Mouse (Mus musculus) frontal cortex, adult 2 months (tissue): ENCODE measurements around the gene Plekho2. TPM values are rescaled to one million over a fixed set of nuclear protein-coding genes. Genes with fewer than 3 reads are reported as not detected.

Experiments used
- DNase-seq, 2 experiments: peaks; one replicate each; pipeline ENCODE4 v3.0.0; 2022; ENCODE audit warnings: low spot score in 1 of 2; ENCODE audit errors: extremely low spot score in 1 of 2
- polyA plus RNA-seq: library from polyadenylated mRNA; depleted of rRNA; stranded (reverse); fragments of >200 nt; gene quantifications from 2 replicates; pipeline ENCODE4 v1.2.3, GENCODE M21; 2012; rRNA removed

Plekho2 gene
- 17.0 and 17.9 TPM in 2 replicates for polyA plus RNA-seq

GRCm38 (mm10) chr9:65579781-65580371 is at the start of gene Plekho2:
Gene Plekho2 (minus strand): TSS chr9:65580040.
- peak; percentile 63 to 79 for DNase-seq

GRCm38 (mm10) chr9:65629025-65629766 is 49.4 kb upstream of the Plekho2 start, which contains the start of gene Rbpms2:
Gene Rbpms2 (plus strand): TSS chr9:65629648.
- no peak for DNase-seq

DNA sequence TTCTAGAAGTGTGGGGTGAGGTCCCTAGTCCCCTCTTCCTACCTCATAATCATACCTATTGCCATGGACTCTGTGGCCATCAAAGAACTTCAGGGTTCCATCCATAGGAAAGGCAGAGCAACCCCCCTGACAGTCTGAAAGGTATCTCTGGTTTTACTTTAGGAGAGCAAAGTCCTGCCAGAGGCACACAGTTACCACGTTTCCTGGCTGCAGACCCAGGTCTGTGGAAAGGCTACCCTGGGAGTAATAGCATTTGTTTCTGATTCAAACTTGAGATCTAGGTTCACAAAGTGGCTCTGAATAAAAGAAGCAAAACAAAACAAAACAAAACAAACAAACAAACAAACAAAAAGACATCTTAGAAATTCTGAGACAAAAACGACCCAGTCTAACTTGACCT is 44.4 kb upstream of the Plekho2 start:
- no peak for DNase-seq

DNA sequence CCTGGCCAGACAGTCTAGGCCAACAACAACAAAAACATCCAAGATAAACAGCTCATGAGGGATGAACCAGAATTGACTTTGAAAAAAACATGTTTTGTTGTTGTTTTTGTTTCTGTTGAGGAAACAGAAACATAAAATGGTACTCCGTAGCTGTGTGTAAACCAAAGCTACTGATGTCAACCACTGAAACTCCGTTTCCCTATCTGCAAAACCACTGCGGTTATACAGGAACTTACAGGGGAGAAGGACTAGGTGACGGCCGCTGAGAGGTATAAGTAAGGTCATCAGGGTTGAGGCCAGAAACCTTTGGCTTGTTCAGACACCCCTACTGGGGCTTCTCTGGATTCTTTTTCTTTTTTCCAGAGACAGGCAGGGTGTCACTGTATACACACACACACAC is 43.0 kb upstream of the Plekho2 start:
- no peak for DNase-seq

DNA sequence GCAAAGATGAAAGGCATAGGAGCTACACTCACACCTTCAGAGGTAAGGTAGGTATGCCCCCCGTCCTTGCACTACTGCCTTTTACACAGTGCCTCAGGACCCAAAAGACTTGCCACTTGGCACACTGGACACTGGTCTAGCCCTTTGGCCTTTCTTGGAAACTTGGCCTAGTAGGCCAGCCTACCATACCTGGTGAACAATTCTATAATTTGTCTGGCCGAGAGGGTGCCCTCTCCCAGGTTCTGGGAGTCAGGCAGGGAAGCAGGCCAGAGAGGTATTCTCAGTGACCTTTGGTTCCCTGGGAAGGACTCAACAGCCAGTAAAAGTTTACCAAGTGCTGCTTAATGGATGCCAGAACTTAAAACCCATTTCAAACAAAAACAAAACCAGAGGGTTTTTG is 41.8 kb upstream of the Plekho2 start:
- DNase-seq, result no peak

DNA sequence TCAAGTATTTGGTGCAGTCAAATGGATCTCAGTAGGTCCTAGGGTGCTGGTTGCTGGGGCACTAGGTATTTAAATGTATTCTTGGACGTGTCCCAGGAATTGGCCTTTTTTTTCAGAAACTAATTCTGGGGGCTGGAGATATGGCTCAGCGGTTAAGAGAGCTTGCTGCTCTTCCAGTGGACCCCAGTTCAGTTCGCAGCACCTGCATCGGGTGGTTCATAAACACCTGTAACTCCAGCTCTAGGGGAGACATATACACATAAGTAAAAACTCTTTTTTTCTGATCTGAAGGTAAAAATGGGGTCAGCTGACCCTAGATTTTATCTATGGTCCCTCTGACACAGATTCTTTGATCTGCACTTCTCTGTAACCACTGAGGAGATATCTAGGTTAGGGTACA is 41.4 kb upstream of the Plekho2 start:
- DNase-seq, result no peak

DNA sequence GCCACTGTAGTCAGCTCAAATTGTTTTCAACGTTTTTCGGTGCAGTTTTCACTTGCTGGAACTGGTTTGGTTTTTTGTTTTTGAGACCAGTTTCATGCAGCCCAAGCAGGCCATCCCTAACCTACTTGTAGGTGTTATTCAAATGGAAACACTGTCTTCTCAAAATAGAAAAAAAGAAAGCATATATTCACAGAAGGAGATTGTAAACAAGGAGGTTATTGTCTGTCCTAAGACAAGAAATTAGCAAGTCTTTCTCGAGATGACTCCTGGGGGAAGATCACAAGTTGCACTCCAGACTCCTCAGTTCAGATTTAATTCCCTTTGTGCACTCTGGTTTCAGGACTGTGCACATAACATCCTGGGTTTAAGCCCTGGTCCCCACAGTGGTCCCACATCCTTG is 39.5 kb upstream of the Plekho2 start:
- DNase-seq, result no peak

GRCm38 (mm10) chr9:65613098-65613497 is 33.3 kb upstream of the Plekho2 start:
- no peak for DNase-seq

GRCm38 (mm10) chr9:65611969-65612486 is 32.2 kb upstream of the Plekho2 start:
- no peak for DNase-seq

GRCm38 (mm10) chr9:65607120-65607519 is 27.3 kb upstream of the Plekho2 start:
- DNase-seq, result no peak

DNA sequence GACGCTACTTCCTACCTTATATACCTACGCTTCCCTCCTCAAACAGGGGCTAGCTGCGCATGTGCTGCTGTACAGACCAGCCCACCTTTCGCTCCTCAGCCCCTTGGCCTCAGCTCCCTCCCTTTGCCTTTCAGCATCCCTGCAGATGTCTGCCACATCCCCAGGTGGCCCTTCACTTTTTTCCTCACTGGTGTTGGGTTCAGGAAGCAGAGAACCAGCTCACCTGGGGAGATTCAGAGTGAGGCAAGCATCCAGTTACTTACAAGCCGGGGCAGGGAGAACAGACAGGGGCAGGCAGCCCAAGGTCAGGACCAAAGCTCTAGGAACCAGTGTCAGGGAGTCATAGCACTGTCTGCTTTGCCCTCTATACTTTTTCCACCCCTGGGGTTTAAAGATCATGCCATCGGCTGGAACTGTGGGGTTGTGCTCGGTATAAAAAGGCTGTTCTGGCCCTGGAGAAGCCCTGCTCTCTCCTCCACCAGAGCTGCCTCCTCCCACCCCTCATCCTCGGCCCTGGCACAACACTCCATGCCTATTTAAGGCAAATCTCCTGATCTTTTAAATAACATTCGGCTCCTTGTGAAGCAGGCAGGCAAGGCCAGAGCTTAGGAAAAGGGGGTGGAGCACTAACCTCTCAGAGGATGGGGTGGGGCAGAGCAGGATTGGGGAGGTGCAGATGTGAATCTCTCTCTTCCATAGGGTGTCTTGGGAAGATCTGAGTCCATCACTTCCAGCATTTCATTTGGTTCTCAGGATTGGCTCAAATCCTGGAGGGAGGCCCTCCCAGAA is 26.7 kb upstream of the Plekho2 start:
- DNase-seq, result no peak

DNA sequence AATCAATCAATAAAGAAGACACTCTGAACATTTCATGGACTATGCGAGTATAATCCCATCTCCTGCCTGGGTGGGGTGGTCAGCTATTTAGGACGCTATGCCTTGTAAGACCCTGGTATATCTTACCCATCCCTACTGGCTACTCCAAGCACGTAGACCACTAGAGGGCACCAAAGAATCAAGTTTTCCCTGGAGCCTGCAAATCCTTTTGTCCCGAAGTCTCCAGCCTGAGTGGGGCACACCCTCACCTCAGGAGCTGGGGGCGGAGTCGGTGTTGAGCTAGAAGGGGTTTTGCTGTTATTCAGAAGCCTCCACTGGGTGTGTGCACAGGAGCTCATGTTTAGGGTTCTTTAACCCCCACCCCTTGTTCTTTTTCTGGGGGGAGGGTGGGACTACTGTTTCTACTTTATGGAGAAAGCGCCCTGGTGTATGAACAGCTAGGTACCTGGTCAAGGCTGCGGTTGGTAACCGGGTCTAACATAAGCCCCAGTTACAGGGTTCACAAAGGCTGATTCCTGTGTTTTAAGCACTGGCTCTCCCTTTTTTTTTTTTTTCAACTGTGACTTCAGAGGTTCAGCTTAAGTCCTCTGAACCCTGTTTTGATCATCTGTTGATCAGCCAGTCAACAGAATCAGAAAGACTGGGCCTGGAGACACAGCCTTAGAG is 25.8 kb upstream of the Plekho2 start:
- peak; percentile 20 to 81 for DNase-seq

GRCm38 (mm10) chr9:65603401-65604102 is 23.7 kb upstream of the Plekho2 start:
- peak in 1 of 2 experiments; percentile 27 for DNase-seq

DNA sequence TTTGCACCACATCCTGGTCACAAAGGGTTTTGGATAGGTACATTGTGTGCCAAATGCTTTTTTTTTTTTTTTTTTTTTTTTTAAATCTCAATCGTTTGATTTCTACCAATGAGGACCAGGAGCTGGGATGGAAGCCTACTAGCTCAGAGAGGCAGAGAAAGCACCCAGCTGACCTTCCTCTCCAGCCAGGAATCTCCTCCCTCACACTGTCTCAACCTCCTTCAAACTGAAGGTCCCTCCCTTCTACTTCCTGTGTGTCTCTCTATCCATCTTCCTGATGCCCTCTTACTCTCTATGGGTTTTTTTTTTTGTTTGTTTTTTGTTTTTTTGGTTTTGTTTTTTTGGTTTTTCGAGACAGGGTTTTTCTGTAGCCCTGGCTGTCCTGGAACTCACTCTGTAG is 21.1 kb upstream of the Plekho2 start:
- no peak for DNase-seq

DNA sequence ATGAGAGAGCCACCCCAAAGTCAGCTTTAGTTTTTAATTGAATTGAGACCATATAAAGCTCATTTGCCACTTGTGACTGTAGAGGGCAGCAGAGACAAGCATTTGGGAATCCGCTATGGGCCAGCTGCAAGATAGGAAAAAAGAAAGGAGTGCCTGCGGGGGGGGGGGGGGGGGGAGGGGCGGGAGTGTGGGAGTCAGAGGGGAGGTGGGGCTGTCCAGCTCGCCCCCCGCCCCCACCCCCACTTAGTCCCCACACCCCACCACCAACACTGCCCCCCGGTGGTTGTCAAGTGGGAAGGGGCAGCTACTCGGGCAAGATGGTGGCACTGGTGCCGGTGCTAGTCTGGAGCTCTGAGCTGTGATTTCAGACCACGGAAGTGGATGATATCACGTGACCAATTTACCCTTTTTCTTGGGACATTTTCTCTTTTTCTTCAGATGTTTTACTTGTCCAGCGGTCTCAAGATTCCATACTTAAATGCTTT is 19.0 kb upstream of the Plekho2 start:
- DNase-seq, result peak in 1 of 2 experiments; percentile 69

DNA sequence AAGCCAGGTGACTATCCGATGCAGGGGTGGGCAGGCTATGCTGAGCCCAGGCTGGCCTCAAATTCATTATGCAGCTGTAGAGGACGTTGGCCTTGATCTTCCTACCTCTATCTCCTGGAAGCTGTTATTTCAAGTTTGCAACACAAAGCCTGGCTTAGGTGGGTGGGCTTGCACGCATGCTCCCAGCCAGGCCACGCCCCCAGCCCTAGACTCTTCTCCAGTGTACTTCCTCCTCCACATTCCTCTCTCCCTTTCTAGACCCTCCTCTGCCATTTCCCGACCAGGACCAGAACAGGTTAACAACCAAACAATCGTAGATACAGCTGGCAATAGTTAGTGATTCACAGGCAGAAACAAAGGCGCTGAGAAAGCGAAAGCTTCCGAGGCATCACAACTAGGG is 13.8 kb upstream of the Plekho2 start:
- DNase-seq, result no peak

DNA sequence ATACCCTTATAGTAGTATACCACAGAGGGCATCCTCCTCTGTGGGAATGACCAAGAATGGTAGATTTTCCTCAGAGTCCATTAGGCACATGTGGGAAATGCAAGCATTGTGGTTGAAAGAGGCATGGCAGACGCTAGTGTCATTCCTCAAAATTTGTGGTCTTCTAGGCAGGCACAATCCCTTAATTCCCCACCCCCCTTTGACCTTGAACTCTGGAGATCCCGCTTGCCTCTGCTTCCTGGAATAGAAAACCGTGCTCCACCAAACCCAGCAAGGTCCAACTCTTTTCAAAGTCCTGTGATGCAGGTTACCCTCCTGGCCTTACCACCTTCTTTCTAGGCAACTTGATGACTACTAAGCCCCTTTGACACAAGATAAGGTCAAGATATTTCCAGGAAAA is 12.9 kb upstream of the Plekho2 start:
- DNase-seq, result no peak

- no peak for DNase-seq
Measured at GRCm38 (mm10) chr9:65589091-65589490, 9.3 kb upstream of the Plekho2 start.

- no peak for DNase-seq
Measured at GRCm38 (mm10) chr9:65587573-65588358, 7.9 kb upstream of the Plekho2 start.
